Mouse (Mus musculus): ENCODE measurements around the gene Adam33.
"Not testable (repeated sequence)": the region's sequence is repeated elsewhere in the genome, so short reads cannot be mapped to it uniquely, and the experiment has no call there.

Adam33 gene

GRCm38 (mm10) chr2:131059377-131059776, 4.2 kb downstream of the Adam33 start:
- intact Hi-C loops (cut with DNase I), result no loop called here

- intact Hi-C loops (cut with DNase I), result no loop called here
These were observed 4.9 kb downstream of the Adam33 start for GRCm38 (mm10) chr2:131058672-131059071.

DNA sequence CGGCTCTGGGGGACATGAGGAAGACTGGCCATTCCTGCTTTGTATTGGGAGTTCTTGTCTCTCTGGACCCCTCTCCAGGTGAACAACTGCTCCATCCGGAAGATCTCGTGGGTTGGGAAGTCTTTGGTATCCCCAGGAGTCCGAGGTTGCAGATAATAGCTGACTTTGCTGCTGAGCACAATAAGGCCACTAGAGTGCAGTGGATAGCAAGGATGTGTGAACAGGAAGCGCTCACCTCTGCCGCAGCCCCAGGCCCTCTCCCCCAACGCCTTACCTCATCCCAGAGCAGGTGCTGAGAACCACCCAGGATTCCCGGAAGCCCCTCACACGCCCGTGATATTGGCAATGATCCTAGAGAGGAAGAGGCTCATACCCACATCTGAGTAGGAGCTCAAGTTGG, 7.4 kb downstream of the Adam33 start:
- intact Hi-C loops (cut with DNase I), result no loop called here

GRCm38 (mm10) chr2:131055631-131056030, 8.0 kb downstream of the Adam33 start:
- intact Hi-C loops (cut with DNase I), result no loop called here

DNA sequence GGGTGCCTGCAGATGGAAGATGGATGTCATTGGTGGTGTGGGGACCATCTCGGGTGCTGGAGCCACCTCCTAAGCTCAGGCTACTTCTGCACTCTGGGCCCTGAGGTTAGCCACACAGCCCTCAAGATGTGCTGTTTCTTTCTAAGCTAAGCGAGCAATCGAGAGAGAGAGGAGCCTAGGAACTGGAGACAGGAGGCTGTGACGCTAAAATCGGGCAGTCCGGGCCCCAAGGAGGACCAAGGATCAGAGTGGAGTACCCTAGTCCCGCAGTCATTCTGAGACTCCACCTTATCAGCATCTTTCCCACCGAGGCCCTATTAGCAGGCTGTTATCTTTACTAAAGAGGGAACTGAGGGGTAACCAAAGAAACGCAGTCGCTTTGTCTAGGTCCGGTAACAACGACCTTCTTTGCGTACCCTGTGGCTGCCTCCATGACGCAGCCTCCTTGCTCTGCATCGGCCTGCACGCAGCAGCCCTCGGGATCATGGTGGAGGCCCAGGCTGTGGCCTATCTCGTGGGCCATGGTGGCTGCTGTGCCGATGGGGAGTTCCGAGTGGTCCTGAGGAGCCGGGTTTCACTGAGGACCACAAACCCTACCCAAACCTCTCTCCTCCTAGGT, 8.9 kb downstream of the Adam33 start:
- intact Hi-C loops (cut with DNase I), result no loop called here

DNA sequence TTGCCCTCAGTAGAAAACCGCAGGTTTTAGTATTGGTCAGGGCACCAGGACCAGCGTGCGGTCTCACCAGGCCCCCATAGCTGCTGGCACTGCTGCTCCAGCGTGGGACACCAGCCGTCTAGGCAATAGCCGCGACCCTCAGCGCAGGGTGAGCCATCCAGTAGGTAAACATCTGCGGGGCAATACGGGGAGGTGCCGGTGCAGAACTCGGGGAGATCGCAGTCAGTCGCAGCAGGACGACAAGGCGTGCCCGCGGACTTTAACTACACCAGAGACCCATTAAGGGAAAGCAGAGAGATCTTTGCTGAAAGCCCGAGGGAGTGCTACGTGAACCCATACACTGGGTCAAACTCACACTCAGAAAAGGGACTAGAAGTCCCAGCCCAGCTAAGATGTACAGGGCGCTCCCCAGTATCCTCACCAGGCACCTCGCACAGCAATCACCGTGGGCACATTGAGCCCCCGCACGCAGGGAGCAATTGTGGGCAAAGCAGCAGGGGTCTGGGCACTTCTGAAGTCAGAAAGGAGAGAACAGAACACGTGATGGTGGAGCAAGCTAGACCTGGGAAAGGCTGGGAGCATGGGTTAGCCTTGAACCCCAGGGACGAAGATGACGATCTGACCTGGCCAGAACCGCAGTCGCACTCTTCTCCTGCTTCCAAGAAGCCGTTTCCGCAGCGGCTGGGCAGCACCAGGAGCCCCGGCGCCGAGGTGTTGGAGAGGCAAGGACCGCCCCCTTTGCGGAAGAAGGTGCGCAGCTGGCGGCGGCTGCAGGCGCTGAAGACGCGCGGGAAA, 9.6 kb downstream of the Adam33 start:
- intact Hi-C loops (cut with DNase I), result no loop called here

DNA sequence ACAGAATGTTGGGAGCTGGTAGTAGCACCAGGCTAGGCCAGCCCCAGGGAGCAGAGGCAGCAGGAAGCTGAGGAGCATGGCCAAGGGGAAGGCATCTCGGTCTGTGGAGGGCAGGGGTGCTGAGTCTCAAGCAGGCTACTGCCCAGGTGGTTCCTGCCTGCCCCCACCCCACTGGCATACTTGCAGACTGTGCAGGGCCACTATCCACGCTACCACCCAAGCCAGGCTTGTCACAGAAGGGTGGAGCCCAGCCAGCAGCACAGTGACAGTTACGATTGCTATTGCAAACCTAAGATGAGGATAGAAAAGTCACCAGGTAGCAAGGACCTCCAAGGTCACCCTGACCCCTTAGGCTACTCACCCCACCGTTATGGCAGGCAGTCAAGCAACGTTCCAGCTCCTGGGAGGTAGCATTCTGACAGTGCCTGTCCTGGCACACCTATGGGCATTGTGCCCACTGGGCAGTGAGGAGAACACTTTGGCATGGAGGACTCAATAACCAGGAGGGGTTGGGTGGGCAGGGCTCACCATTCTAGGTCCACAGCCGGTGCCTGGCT, 10.7 kb downstream of the Adam33 start:
- intact Hi-C loops (cut with DNase I), result no loop called here

- intact Hi-C loops (cut with DNase I), result no loop called here
These were observed 11.6 kb downstream of the Adam33 start for GRCm38 (mm10) chr2:131052043-131052442.

GRCm38 (mm10) chr2:131046025-131046424, 17.6 kb downstream of the Adam33 start:
- intact Hi-C loops (cut with DNase I), result no loop called here

GRCm38 (mm10) chr2:131044989-131045720, 18.5 kb downstream of the Adam33 start:
- intact Hi-C loops (cut with DNase I), result no loop called here

DNA sequence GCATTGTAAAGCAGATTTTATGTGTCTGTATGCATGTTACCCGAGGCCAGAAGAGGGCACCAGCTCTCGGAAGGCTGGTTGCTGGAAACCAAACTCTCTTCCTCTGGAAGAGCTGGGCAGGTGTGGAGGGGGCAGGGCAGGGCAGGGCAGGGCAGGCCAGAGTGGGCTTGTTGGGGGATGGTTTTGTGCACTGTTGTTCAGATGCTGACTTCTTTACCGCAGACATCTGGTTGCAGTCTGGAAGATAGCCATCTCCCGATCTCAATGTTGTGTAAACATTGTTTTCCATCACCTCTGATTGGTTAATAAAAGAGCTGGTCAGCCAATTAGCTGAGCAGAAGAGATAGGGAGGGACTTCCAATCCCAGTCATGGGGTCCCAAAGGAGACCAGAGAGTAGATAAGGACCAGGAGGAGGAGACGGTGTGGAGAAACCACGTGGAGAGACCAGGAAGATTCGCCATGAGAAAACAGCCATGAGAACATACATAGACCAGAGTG, 19.2 kb downstream of the Adam33 start:
- intact Hi-C loops (cut with DNase I), result no loop called here

GRCm38 (mm10) chr2:131042988-131043387, 20.6 kb downstream of the Adam33 start, which contains the start of gene Gfra4:
Gene Gfra4 (minus strand): TSS chr2:131043088.
- intact Hi-C loops (cut with DNase I), result no loop called here

- intact Hi-C loops (cut with DNase I), result no loop called here
These were observed 22.5 kb downstream of the Adam33 start for GRCm38 (mm10) chr2:131040854-131041825.

DNA sequence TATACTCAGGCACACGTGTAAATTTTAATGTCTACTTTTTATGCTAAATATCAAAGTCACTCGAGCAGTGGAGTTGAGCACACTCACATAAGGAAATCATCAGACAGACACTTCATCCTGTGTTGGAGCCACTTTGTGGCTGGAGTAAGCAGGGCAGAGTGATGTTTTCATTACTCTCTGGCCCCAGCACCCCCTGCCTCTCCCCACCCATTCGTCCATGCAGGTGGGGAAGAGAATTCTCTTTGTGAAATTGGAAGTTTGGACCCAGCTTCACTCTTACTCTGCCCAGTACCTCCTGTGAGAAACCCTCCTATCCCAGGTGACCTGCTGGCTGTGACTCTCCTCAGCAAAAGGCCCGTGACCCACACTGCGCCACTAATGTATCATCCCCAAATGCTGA, 24.9 kb downstream of the Adam33 start:
- intact Hi-C loops (cut with DNase I), result no loop called here

DNA sequence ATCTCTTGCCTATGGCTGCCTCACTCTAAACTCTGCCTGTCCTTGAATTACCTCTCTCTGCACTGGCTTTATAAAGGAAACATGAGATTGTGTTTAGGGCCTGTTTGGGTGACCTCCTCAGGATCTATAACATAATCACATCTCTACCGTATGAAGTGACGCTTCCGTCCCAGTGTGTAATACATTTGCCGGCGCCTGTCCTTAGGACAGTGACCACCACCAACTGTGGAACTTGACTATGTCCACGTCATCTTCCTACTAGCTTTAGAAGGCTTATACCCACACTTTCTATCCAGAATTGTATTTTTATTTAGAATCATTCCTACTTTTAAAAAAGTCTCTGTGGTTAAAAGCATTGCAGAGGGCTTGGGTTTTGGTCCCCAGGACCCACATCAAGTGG, 25.4 kb downstream of the Adam33 start:
- intact Hi-C loops (cut with DNase I), result no loop called here

DNA sequence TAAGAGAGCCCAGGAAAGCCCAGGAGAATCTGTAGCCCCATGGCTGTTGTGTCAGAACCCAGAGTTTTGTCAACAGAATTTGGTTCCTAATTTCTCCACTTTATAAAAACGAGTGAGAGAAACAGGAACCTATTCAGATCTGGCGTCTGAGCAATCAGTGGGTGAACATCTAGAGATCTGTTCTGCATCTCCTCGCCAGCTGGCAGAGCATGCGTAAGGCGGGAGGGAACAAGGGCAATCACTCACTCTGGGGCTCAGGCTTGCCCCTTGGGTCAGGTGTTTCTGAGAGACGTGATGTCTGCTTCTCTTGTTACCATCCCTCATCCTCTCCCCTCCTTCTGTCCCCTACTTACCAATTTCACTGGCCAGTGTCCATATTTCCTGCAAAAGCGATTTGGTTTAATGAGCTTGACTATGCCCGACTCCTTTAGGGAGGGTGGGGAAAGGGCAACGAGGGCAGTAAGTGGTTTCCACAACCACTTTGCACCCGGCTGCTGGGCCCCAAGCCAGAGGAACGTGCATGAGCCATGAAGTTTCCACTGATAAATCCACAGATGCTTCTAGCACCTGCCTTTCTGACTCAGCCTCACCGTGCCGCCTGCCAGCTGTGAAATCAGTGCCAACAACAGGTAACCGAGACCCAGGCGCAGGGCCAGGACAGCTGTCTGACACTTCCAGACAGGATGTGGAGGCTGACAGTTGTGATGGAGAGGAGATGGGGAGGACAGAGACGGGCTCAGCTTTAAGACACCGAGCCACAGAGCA, 26.2 kb downstream of the Adam33 start:
- intact Hi-C loops (cut with DNase I), result no loop called here

DNA sequence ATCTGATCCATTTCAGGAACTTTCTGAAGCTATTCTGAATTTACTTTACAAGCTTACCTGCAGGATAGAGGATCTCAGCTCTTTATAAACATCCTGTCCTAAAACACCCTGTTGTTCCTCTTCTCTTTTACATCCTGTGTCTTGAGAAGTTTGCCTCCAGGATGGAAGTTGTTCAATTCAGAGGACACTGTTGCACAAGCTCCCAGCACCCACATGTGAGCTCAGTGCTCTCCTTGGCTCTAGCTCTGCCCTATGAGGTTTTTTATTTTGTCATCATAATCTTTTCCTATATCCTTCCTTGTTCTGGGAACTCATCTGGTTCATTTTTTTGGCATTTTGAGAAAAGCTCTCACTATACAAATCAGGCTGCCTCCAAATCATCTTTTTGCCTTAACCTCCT, 26.9 kb downstream of the Adam33 start:
- intact Hi-C loops (cut with DNase I), result no loop called here

DNA sequence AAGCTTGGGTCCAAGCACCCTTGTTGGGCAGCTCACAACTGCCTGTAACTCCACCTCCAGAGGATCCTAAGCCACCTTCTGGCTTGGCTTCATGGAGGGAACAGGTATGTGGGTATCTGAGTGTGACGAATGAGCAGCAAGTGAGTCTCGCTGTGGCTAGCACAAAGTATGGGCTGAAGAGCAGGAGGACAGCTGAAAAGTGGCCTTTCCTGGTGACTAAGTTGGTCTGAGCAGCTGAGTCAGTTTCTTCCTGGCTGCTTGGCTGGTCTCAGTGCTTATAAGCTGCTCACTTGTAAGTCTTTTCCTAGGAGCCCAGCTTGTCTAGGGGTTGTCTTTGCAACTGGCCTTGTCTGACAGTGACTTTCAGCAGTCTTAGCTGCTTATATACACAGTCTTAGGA, 27.3 kb downstream of the Adam33 start:
- intact Hi-C loops (cut with DNase I), result no loop called here

DNA sequence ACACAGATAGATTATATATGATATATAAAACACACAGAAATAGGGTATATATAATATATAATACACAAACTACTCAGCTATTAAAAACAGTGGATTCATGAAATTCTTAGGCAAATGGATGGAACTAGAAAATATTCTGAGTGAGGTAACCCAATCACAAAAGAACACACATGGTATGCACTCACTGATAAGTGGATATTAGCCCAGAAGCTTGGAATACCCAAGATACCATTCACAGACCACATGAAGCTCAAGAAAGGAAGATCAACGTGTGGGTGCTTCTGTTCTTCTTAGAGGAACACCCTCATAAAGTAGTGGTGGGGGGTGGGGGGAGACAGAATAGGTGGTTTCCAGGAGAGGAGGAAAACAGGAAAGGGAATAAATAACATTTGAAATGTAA, 32.2 kb downstream of the Adam33 start:
- intact Hi-C loops (cut with DNase I), result not testable (repeated sequence)

- intact Hi-C loops (cut with DNase I), result no loop called here
These were observed 32.6 kb downstream of the Adam33 start for GRCm38 (mm10) chr2:131030998-131031397.
